Mouse (Mus musculus): ENCODE measurements around the gene Ptcd1. TPM values are rescaled to one million over a fixed set of nuclear protein-coding genes. Genes with fewer than 3 reads are reported as not detected.
"Not testable (repeated sequence)": the region's sequence is repeated elsewhere in the genome, so short reads cannot be mapped to it uniquely, and the experiment has no call there.

Ptcd1 gene
- polyA plus RNA-seq, 1 experiment from 2014 or later, result 14.4 TPM

DNA sequence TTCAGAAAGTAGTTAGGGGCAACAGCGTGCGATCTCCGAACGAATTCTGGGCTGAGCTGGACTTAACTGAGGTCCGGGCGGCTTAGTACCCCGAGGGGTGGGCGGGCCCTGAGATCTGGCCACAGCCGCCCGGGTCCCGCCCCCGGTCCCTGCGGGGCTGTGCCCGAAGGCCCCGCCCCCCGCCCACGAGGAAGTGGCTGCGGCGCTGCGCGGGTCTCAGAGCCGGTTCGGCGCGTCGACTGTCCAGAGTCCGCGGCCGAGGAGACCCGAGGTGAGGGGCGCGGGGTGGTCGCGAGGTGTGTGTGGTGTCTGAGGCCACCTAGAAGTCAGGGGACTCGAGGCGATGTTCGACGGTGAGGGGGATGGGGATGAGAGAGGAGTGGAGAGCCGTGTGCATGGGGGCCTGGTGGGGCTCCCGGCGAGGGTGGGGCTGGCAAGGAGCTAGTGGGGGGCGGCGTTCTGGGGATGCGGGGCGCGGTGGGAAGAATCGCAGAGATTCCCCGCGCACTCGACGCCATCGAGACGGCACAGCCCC, 52.8 kb downstream of the Ptcd1 start, which contains the start of gene Arpc1b:
Gene Arpc1b (plus strand): TSS at position 145 of the 535 bp plus-strand sequence.
- H3K9me3 ChIP-seq (ENCODE audit: control insufficient read depth, low read length), result no peaks in the 10 kb centered on the region
- peak; percentile 81 for ATAC-seq (ENCODE audit: low FRiP score, low TSS enrichment)
- H3K4me2 ChIP-seq (replicated peaks; ENCODE audit: low read depth, low read length), result peak within 1 kb of the TSS; percentile 82
- WGBS, result under 1% methylated on average over 37 of the region's 53 CpGs
- H3K36me3 ChIP-seq (ENCODE audit: control insufficient read depth, insufficient read depth, low read length), result peaks cover 12% of the 10 kb centered on the region
- H3K4me1 ChIP-seq (ENCODE audit: control insufficient read depth, insufficient read depth, low read length), result peaks cover 15% of the 10 kb centered on the region; the same call in 1 of the 2 replicates
- H3K27ac ChIP-seq (ENCODE audit: low read depth, low read length), result peak within 1 kb of the TSS; percentile 51; the same call in 1 of the 2 replicates
- no peaks in the 10 kb centered on the region for H3K27me3 ChIP-seq (ENCODE audit: control insufficient read depth, insufficient read depth, low read length)
- H3K4me3 ChIP-seq (ENCODE audit: low read length), result peak within 1 kb of the TSS; percentile 71
- H3K9ac ChIP-seq (ENCODE audit: low read depth, low read length), result peak within 1 kb of the TSS; percentile 76

- Histone ChIP-seq H3K4me3 (ENCODE audit: low read length) (peak overlapping the region; percentile 71), H3K36me3 (ENCODE audit: control insufficient read depth, insufficient read depth, low read length) (peaks cover 19% of the 10 kb centered on the region), H3K9me3 (ENCODE audit: control insufficient read depth, low read length) (no peaks in the 10 kb centered on the region), H3K4me2 (replicated peaks; ENCODE audit: low read depth, low read length) (peak overlapping the region; percentile 82), H3K27ac (ENCODE audit: low read depth, low read length) (no peak overlapping the region), H3K9ac (ENCODE audit: low read depth, low read length) (peak overlapping the region; percentile 76; the same call in 1 of the 2 replicates), H3K4me1 (ENCODE audit: control insufficient read depth, insufficient read depth, low read length) (peaks cover 15% of the 10 kb centered on the region; the same call in 1 of the 2 replicates), H3K27me3 (ENCODE audit: control insufficient read depth, insufficient read depth, low read length) (no peaks in the 10 kb centered on the region)
- WGBS, result 28% methylated on average over 2 of the region's 2 CpGs
- ATAC-seq (ENCODE audit: low FRiP score, low TSS enrichment), result no peak
These were observed 53.5 kb downstream of the Ptcd1 start for GRCm38 (mm10) chr5:145113416-145113815.

- no peak overlapping the region for H3K9ac ChIP-seq (ENCODE audit: low read depth, low read length)
- ATAC-seq (ENCODE audit: low FRiP score, low TSS enrichment), result no peak
- H3K4me2 ChIP-seq (replicated peaks; ENCODE audit: low read depth, low read length), result no peak overlapping the region
- H3K9me3 ChIP-seq (ENCODE audit: control insufficient read depth, low read length), result no peaks in the 10 kb centered on the region
- H3K4me3 ChIP-seq (ENCODE audit: low read length), result no peak overlapping the region
- WGBS, result 81% methylated on average over 8 of the region's 8 CpGs
- H3K4me1 ChIP-seq (ENCODE audit: control insufficient read depth, insufficient read depth, low read length), result peaks cover 15% of the 10 kb centered on the region; the same call in 1 of the 2 replicates
- H3K27me3 ChIP-seq (ENCODE audit: control insufficient read depth, insufficient read depth, low read length), result no peaks in the 10 kb centered on the region
- H3K36me3 ChIP-seq (ENCODE audit: control insufficient read depth, insufficient read depth, low read length), result peaks cover 28% of the 10 kb centered on the region
- H3K27ac ChIP-seq (ENCODE audit: low read depth, low read length), result no peak overlapping the region
These were observed 54.3 kb downstream of the Ptcd1 start for GRCm38 (mm10) chr5:145112566-145112965.

DNA sequence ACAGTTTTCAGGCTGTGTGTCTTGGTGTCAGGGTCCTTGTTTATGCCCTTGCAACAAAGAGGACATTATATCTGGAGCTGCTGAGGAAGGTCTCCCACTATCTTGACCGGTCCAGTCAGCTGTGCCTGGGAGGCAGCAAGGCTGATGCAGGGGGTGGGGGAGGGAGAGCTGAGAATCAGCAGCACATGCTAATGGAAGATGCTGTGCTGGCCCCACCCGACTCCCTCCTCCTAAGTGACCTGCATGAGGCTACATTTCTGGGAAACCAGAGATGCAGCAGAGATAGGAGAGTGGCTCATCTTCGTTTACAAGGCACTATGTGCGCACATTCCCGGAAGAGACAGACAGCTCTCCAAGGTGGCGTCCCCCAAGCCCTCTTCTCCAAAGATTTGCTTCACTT, 56.5 kb downstream of the Ptcd1 start:
- no peak overlapping the region for H3K4me3 ChIP-seq (ENCODE audit: low read length)
- ATAC-seq (ENCODE audit: low FRiP score, low TSS enrichment), result no peak
- H3K27ac ChIP-seq (ENCODE audit: low read depth, low read length), result no peak overlapping the region
- H3K4me2 ChIP-seq (replicated peaks; ENCODE audit: low read depth, low read length), result no peak overlapping the region
- H3K9ac ChIP-seq (ENCODE audit: low read depth, low read length), result no peak overlapping the region
- H3K9me3 ChIP-seq (ENCODE audit: control insufficient read depth, low read length), result no peaks in the 10 kb centered on the region
- H3K4me1 ChIP-seq (ENCODE audit: control insufficient read depth, insufficient read depth, low read length), result no peaks in the 10 kb centered on the region
- H3K36me3 ChIP-seq (ENCODE audit: control insufficient read depth, insufficient read depth, low read length), result peaks cover 48% of the 10 kb centered on the region
- 88% methylated on average over 6 of the region's 6 CpGs for WGBS
- H3K27me3 ChIP-seq (ENCODE audit: control insufficient read depth, insufficient read depth, low read length), result no peaks in the 10 kb centered on the region

GRCm38 (mm10) chr5:145105694-145106275, 61.1 kb downstream of the Ptcd1 start:
- Histone ChIP-seq H3K27ac (ENCODE audit: low read depth, low read length) (no peak overlapping the region), H3K9ac (ENCODE audit: low read depth, low read length) (no peak overlapping the region), H3K4me3 (ENCODE audit: low read length) (no peak overlapping the region), H3K27me3 (ENCODE audit: control insufficient read depth, insufficient read depth, low read length) (no peaks in the 10 kb centered on the region), H3K36me3 (ENCODE audit: control insufficient read depth, insufficient read depth, low read length) (peaks cover 83% of the 10 kb centered on the region), H3K4me2 (replicated peaks; ENCODE audit: low read depth, low read length) (no peak overlapping the region), H3K4me1 (ENCODE audit: control insufficient read depth, insufficient read depth, low read length) (no peaks in the 10 kb centered on the region), H3K9me3 (ENCODE audit: control insufficient read depth, low read length) (no peaks in the 10 kb centered on the region)
- ATAC-seq (ENCODE audit: low FRiP score, low TSS enrichment), result no peak
- WGBS, result 89% methylated on average over 9 of the region's 9 CpGs

- ATAC-seq (ENCODE audit: low FRiP score, low TSS enrichment), result no peak
- 95% methylated on average over 9 of the region's 9 CpGs for WGBS
- no peaks in the 10 kb centered on the region for H3K27me3 ChIP-seq (ENCODE audit: control insufficient read depth, insufficient read depth, low read length)
- no peaks in the 10 kb centered on the region for H3K9me3 ChIP-seq (ENCODE audit: control insufficient read depth, low read length)
- H3K4me2 ChIP-seq (replicated peaks; ENCODE audit: low read depth, low read length), result no peak overlapping the region
- no peak overlapping the region for H3K4me3 ChIP-seq (ENCODE audit: low read length)
- H3K4me1 ChIP-seq (ENCODE audit: control insufficient read depth, insufficient read depth, low read length), result no peaks in the 10 kb centered on the region
- H3K9ac ChIP-seq (ENCODE audit: low read depth, low read length), result no peak overlapping the region
- peaks cover 86% of the 10 kb centered on the region for H3K36me3 ChIP-seq (ENCODE audit: control insufficient read depth, insufficient read depth, low read length)
- H3K27ac ChIP-seq (ENCODE audit: low read depth, low read length), result no peak overlapping the region
These were observed 62.6 kb downstream of the Ptcd1 start for GRCm38 (mm10) chr5:145104328-145104727.

GRCm38 (mm10) chr5:145102706-145103105, 64.2 kb downstream of the Ptcd1 start:
- no peak overlapping the region for H3K4me3 ChIP-seq (ENCODE audit: low read length)
- no peak overlapping the region for H3K27ac ChIP-seq (ENCODE audit: low read depth, low read length)
- ATAC-seq (ENCODE audit: low FRiP score, low TSS enrichment), result no peak
- no peaks in the 10 kb centered on the region for H3K9me3 ChIP-seq (ENCODE audit: control insufficient read depth, low read length)
- no peaks in the 10 kb centered on the region for H3K4me1 ChIP-seq (ENCODE audit: control insufficient read depth, insufficient read depth, low read length)
- no peaks in the 10 kb centered on the region for H3K27me3 ChIP-seq (ENCODE audit: control insufficient read depth, insufficient read depth, low read length)
- no peak overlapping the region for H3K9ac ChIP-seq (ENCODE audit: low read depth, low read length)
- peaks cover 84% of the 10 kb centered on the region for H3K36me3 ChIP-seq (ENCODE audit: control insufficient read depth, insufficient read depth, low read length)
- no peak overlapping the region for H3K4me2 ChIP-seq (replicated peaks; ENCODE audit: low read depth, low read length)
- 86% methylated on average over 4 of the region's 4 CpGs for WGBS

DNA sequence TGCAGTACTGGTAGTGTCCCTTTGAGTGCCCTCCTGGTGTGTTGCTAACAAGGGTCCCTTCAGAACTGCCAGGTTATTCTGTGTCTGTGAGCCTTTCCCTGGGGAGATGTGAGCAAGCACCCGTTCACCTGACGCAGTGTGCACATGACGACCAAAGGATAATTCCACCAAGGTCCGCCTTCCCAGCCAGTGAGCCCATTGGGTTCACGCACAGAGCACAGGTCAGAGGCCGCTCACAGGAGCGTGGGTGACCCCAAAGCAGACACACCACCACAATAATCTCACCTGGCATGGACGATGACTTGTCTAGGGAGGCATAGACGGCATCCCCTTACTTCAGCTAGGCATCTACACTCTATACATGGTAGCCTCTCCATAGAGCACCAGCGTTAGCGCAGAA, 65.5 kb downstream of the Ptcd1 start:
- not testable (repeated sequence) for H3K9ac ChIP-seq (ENCODE audit: low read depth, low read length); ATAC-seq (ENCODE audit: low FRiP score, low TSS enrichment); H3K27me3 ChIP-seq (ENCODE audit: control insufficient read depth, insufficient read depth, low read length); H3K27ac ChIP-seq (ENCODE audit: low read depth, low read length); H3K4me3 ChIP-seq (ENCODE audit: low read length); H3K4me2 ChIP-seq (replicated peaks; ENCODE audit: low read depth, low read length); H3K4me1 ChIP-seq (ENCODE audit: control insufficient read depth, insufficient read depth, low read length); H3K9me3 ChIP-seq (ENCODE audit: control insufficient read depth, low read length)
- WGBS, result 95% methylated on average over 11 of the region's 11 CpGs
- H3K36me3 ChIP-seq (ENCODE audit: control insufficient read depth, insufficient read depth, low read length), result peaks cover 85% of the 10 kb centered on the region

DNA sequence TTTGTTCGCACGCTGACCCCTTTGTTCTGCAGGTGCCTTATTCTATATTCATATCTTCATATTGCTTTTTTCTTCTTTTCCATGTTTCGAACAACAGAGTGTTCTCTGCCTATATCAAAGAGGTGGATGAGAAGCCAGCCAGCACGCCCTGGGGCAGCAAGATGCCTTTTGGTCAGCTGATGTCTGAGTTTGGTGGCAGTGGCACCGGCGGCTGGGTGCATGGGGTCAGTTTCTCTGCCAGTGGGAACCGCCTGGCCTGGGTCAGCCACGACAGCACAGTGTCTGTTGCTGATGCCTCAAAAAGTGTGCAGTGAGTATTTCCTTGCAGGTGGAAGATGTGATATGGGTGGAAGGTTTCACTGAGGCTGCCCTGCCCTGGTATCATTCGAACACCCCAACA, 65.9 kb downstream of the Ptcd1 start:
- no peak overlapping the region for H3K4me3 ChIP-seq (ENCODE audit: low read length)
- no peak overlapping the region for H3K4me2 ChIP-seq (replicated peaks; ENCODE audit: low read depth, low read length)
- H3K4me1 ChIP-seq (ENCODE audit: control insufficient read depth, insufficient read depth, low read length), result no peaks in the 10 kb centered on the region
- H3K9ac ChIP-seq (ENCODE audit: low read depth, low read length), result no peak overlapping the region
- H3K27me3 ChIP-seq (ENCODE audit: control insufficient read depth, insufficient read depth, low read length), result no peaks in the 10 kb centered on the region
- H3K27ac ChIP-seq (ENCODE audit: low read depth, low read length), result no peak overlapping the region
- no peak for ATAC-seq (ENCODE audit: low FRiP score, low TSS enrichment)
- peaks cover 85% of the 10 kb centered on the region for H3K36me3 ChIP-seq (ENCODE audit: control insufficient read depth, insufficient read depth, low read length)
- 97% methylated on average over 9 of the region's 9 CpGs for WGBS
- H3K9me3 ChIP-seq (ENCODE audit: control insufficient read depth, low read length), result no peaks in the 10 kb centered on the region

Data from kidney, embryonic 14.5 days (tissue).